Mouse (Mus musculus) layer of hippocampus, adult 8-10 months (tissue): ENCODE results near the gene Pacs2. TPM values are rescaled to one million over a fixed set of nuclear protein-coding genes. Genes with fewer than 3 reads are reported as not detected.
A peak's percentile ranks its signal among the peaks of the same experiment; 100 is the strongest.

Experiments
- DNase-seq, 2 experiments: peaks; one replicate each; pipeline ENCODE4 v3.0.0; 2022; ENCODE audit warnings: low spot score in 2 of 2
- microRNA-seq, 2 experiments: library from miRNA; unstranded; fragments of <30 nt; microRNA quantifications; one replicate each; pipeline ENCODE4 v1.2.0; 2022
- total RNA-seq, 4 experiments: library from RNA; stranded (reverse); gene quantifications; 2 replicates each; pipeline ENCODE4 v1.2.4; 2022

Gene Pacs2
- total RNA-seq, 4 experiments from 2014 or later: 89.5 to 110 (median 108) TPM

GRCm38 (mm10) chr12:113114856-113115538, 100.7 kb downstream of the Pacs2 start:
- DNase-seq: no peak

- peak; percentile 60 to 82 for DNase-seq
Measured at GRCm38 (mm10) chr12:113119516-113120410, 105.5 kb downstream of the Pacs2 start.

Small RNAs within 50 kb of the gene (microRNA-seq; reads per million reads assigned to microRNA genes)
- gene Gm44471: 0 reads per million in 2 experiments

Other genes starting within 250 kb of the Pacs2 start
- 10 to 100 TPM in 2 of 4 experiments, 1 to 10 TPM in 2; 4.7 to 11.9 (median 8.2) TPM for gene Ahnak2, start 211.9 kb upstream of the Pacs2 start, total RNA-seq
- 10 to 100 TPM; 10.9 to 17.6 (median 14.0) TPM for gene Clba1, start 205.6 kb upstream of the Pacs2 start, total RNA-seq
- gene Cdca4, start 185.1 kb upstream of the Pacs2 start, total RNA-seq: 10 to 100 TPM; 10.1 to 12.0 (median 11.1) TPM
- gene Gpr132, start 146.3 kb upstream of the Pacs2 start, total RNA-seq: not detected
- gene Jag2, start 84.7 kb upstream of the Pacs2 start, total RNA-seq: 10 to 100 TPM; 47.1 to 61.1 (median 56.9) TPM
- gene Nudt14, start 72.4 kb upstream of the Pacs2 start, total RNA-seq: 10 to 100 TPM in 3 of 4 experiments, 1 to 10 TPM in 1; 9.7 to 12.1 (median 11.1) TPM
- gene Btbd6, start 38.0 kb upstream of the Pacs2 start, total RNA-seq: 10 to 100 TPM; 55.3 to 61.7 (median 58.9) TPM
- gene Brf1, start 13.8 kb upstream of the Pacs2 start, total RNA-seq: 10 to 100 TPM; 49.3 to 59.4 (median 57.4) TPM
- under 1 TPM; 0.34 to 0.87 (median 0.60) TPM for gene Tex22, start 60.0 kb downstream of the Pacs2 start, total RNA-seq
- gene Mta1, start 83.8 kb downstream of the Pacs2 start, total RNA-seq: 10 to 100 TPM; 70.5 to 74.8 (median 72.0) TPM
- 10 to 100 TPM; 75.5 to 95.0 (median 89.1) TPM for gene Crip2, start 125.7 kb downstream of the Pacs2 start, total RNA-seq
- gene Crip1, start 131.8 kb downstream of the Pacs2 start, total RNA-seq: 10 to 100 TPM; 10.9 to 27.6 (median 18.7) TPM
- gene Tedc1, start 141.9 kb downstream of the Pacs2 start, total RNA-seq: 1 to 10 TPM; 1.2 to 2.2 (median 1.4) TPM
- gene Tmem121, start 171.4 kb downstream of the Pacs2 start, total RNA-seq: 10 to 100 TPM; 17.9 to 23.1 (median 19.9) TPM